In the genomic region with DNA sequence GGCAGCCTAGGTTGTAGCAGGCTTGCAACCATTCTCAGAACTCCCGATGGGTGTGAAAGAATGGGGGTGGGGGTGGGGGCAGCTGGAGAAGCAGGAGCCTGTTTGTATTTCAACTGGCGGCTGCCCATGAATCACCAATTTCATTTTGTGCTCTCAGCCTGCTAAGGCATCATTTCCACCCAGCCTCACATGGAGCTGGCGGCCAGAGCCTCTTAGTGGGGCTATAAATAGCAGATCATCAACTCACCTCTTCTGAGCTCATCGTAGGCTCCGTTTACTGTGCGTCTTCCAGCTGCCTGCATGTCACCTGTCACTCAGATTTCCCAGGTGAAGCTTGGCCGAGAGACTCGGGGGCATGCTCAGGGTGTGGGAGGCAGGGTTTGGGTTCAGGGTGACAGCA, we compare ENCODE assay signal across 9 mouse cellular contexts. TPM values are rescaled to one million over a fixed set of nuclear protein-coding genes. Genes with fewer than 3 reads are reported as not detected.
DNase-seq lines count a peak whose midpoint lies in the region; ATAC-seq lines count a peak whose summit lies in the region.
"Had no signal": no experiment of that assay in that cellular context is flagged by ENCODE, and none has a peak within 500 bp of the region (broad histone marks: within the 10 kb centered on the region; RNA-seq: fewer than 3 reads in every experiment).

No protein-coding gene starts in this region.

- DNase-seq in NIH3T3 (ENCODE audit: low read depth), result peak; percentile 87
- DNase-seq in frontal cortex, postnatal 25 days (ENCODE audit: low spot score in 2 of 2), result peak; percentile 17 to 18
- DNase-seq in left cerebral cortex, postnatal 14 days (ENCODE audit: low spot score in 2 of 2), result peak; percentile 56 to 63
- no peak for DNase-seq in kidney, postnatal 25 days
- DNase-seq in embryo, embryonic 10 days (ENCODE audit: low spot score), result no peak
- DNase-seq in ovary, postnatal 14 days (ENCODE audit: low spot score), result no peak

- intact Hi-C loops in left cerebral cortex, postnatal 14 days (cut with DNase I), result no loop called here

- peaks cover 16% of the 10 kb centered on the region for H3K4me1 ChIP-seq in hindbrain, embryonic 16.5 days (ENCODE audit: control insufficient read depth, insufficient read depth, low read depth, low read length)
- H3K4me1 ChIP-seq in hindbrain, embryonic 12.5 days, result peaks cover 13% of the 10 kb centered on the region

- peak overlapping the region; percentile 46; the same call in 1 of the 2 replicates for H3K27ac ChIP-seq in hindbrain, embryonic 16.5 days (ENCODE audit: low read depth, low read length)
- H3K27ac ChIP-seq in hindbrain, embryonic 12.5 days, result no peak overlapping the region
- H3K27ac ChIP-seq: liver, embryonic 15.5 days had no signal

- no peaks in the 10 kb centered on the region for H3K36me3 ChIP-seq in hindbrain, embryonic 16.5 days (ENCODE audit: control insufficient read depth, insufficient read depth, low read length)
- no peaks in the 10 kb centered on the region for H3K36me3 ChIP-seq in hindbrain, embryonic 12.5 days
- H3K36me3 ChIP-seq: liver, embryonic 15.5 days had no signal

- peak overlapping the region; percentile 9; the same call in 1 of the 2 replicates for H3K9ac ChIP-seq in hindbrain, embryonic 16.5 days (ENCODE audit: low read depth, low read length)
- no peak overlapping the region for H3K9ac ChIP-seq in hindbrain, embryonic 12.5 days
- H3K9ac ChIP-seq: liver, embryonic 15.5 days had no signal

- ATAC-seq in hindbrain, embryonic 16.5 days, result no peak
- ATAC-seq in hindbrain, embryonic 12.5 days (ENCODE audit: low FRiP score), result no peak

- H3K4me3 ChIP-seq in hindbrain, embryonic 16.5 days (ENCODE audit: low read length), result no peak overlapping the region
- no peak overlapping the region for H3K4me3 ChIP-seq in hindbrain, embryonic 12.5 days
- H3K4me3 ChIP-seq: liver, embryonic 15.5 days had no signal

- no peaks in the 10 kb centered on the region for H3K27me3 ChIP-seq in hindbrain, embryonic 16.5 days (replicated peaks; ENCODE audit: control insufficient read depth, insufficient read depth, low read length)
- no peaks in the 10 kb centered on the region for H3K27me3 ChIP-seq in hindbrain, embryonic 12.5 days
- H3K27me3 ChIP-seq: liver, embryonic 15.5 days had no signal

- 33% methylated on average over 8 of the region's 8 CpGs for WGBS in hindbrain, embryonic 16.5 days
- 49% methylated on average over 8 of the region's 8 CpGs for WGBS in hindbrain, embryonic 12.5 days

- no peaks in the 10 kb centered on the region for H3K9me3 ChIP-seq in hindbrain, embryonic 16.5 days (ENCODE audit: control insufficient read depth, low read length)
- no peaks in the 10 kb centered on the region for H3K9me3 ChIP-seq in hindbrain, embryonic 12.5 days (replicated peaks)
- H3K9me3 ChIP-seq: liver, embryonic 15.5 days had no signal

- no peak overlapping the region for H3K4me2 ChIP-seq in hindbrain, embryonic 16.5 days (ENCODE audit: low read length)
- H3K4me2 ChIP-seq in hindbrain, embryonic 12.5 days (replicated peaks), result no peak overlapping the region
- H3K4me2 ChIP-seq: liver, embryonic 15.5 days had no signal

RNA-seq across cellular contexts. Expression of a gene that starts 21.9 kb away (rescaled TPM):
- 121 and 122 TPM in 2 replicates for polyA plus RNA-seq in hindbrain, embryonic 16.5 days (2015; fragmentation: Nextera tagmentation; extraction: Ambion mirVana)
- polyA plus RNA-seq in hindbrain, embryonic 12.5 days (2016; fragmentation: Nextera tagmentation; extraction: Ambion mirVana), result 106 and 107 TPM in 2 replicates
- 10 to 100 TPM; 32.8 to 32.9 TPM for total RNA-seq in left cerebral cortex, postnatal 14 days (2021)

RNA-seq across cellular contexts. Expression of a gene that starts 55.0 kb away (rescaled TPM):
- polyA plus RNA-seq in hindbrain, embryonic 16.5 days (2015; fragmentation: Nextera tagmentation; extraction: Ambion mirVana), result 219 and 224 TPM in 2 replicates
- 228 and 245 TPM in 2 replicates for polyA plus RNA-seq in hindbrain, embryonic 12.5 days (2016; fragmentation: Nextera tagmentation; extraction: Ambion mirVana)
- 100 to 1,000 TPM; 167 to 182 TPM for total RNA-seq in left cerebral cortex, postnatal 14 days (2021)

RNA-seq across cellular contexts. Expression of a gene that starts 58.5 kb away (rescaled TPM):
- 29.4 and 30.3 TPM in 2 replicates for polyA plus RNA-seq in hindbrain, embryonic 16.5 days (2015; fragmentation: Nextera tagmentation; extraction: Ambion mirVana)
- polyA plus RNA-seq in hindbrain, embryonic 12.5 days (2016; fragmentation: Nextera tagmentation; extraction: Ambion mirVana), result 17.4 and 17.5 TPM in 2 replicates
- 10 to 100 TPM; 11.9 to 17.0 TPM for total RNA-seq in left cerebral cortex, postnatal 14 days (2021)

Comparison
In these comparisons a context has a peak if more than half of its experiments do, and no peak if none do; other contexts are left out.
1. DNase-seq: peak in NIH3T3 (single experiment), frontal cortex, postnatal 25 days (2 of 2) and left cerebral cortex, postnatal 14 days (2 of 2); none in kidney, postnatal 25 days (0 of 2), embryo, embryonic 10 days (single experiment) and ovary, postnatal 14 days (single experiment).